Mouse (Mus musculus) limb, embryonic 12.5 days (tissue): ENCODE data around the gene Mpp3. TPM values are rescaled to one million over a fixed set of nuclear protein-coding genes. Genes with fewer than 3 reads are reported as not detected.

ENCODE experiments used
- ATAC-seq: fragments of 200-750 bp; cut with Nextera tagmentation; 2 replicates; pipeline ENCODE4 v1.8.0; 2017; ENCODE audit warnings: low read depth, moderate TSS enrichment; ENCODE audit not compliant: insufficient number of reproducible peaks, insufficient read depth, low FRiP score, low TSS enrichment
- H3K27ac ChIP-seq: fragments of 300-500 bp; sonication (generic); 2 replicates; pipeline ENCODE4 v1.5.1; 2016; ENCODE audit warnings: mild to moderate bottlenecking, moderate library complexity
- H3K27me3 ChIP-seq: fragments of 300-500 bp; sonication (generic); 2 replicates; pipeline ENCODE4 v1.6.1; 2016; ENCODE audit warnings: mild to moderate bottlenecking, moderate library complexity
- H3K36me3 ChIP-seq: fragments of 300-500 bp; sonication (generic); 2 replicates; pipeline ENCODE4 v1.6.1; 2016; ENCODE audit warnings: mild to moderate bottlenecking, moderate library complexity
- H3K4me1 ChIP-seq: fragments of 300-500 bp; sonication (generic); replicated peaks from 2 replicates; pipeline ENCODE4 v1.6.1; 2016
- H3K4me2 ChIP-seq: fragments of 300-500 bp; sonication (generic); 2 replicates; pipeline ENCODE4 v1.6.1; 2016; ENCODE audit warnings: mild to moderate bottlenecking, moderate library complexity
- H3K4me3 ChIP-seq: fragments of 300-500 bp; sonication (generic); replicated peaks from 2 replicates; pipeline ENCODE4 v1.5.1; 2016; ENCODE audit warnings: mild to moderate bottlenecking
- H3K9ac ChIP-seq: fragments of 300-500 bp; sonication (generic); replicated peaks from 2 replicates; pipeline ENCODE4 v1.6.1; 2016; ENCODE audit warnings: mild to moderate bottlenecking, moderate library complexity
- H3K9me3 ChIP-seq: fragments of 300-500 bp; sonication (generic); 2 replicates; pipeline ENCODE4 v1.6.1; 2016; ENCODE audit warnings: mild to moderate bottlenecking, moderate library complexity
- WGBS: fragments of 180-500 bp; shearing (Covaris S2); methylation state at CpG from one replicate; pipeline ENCODE4 v1.1.7; 2016; 5-methylcytosine and 5-hydroxymethylcytosine counted together
- polyA plus RNA-seq: library from polyadenylated mRNA; unstranded; fragments of >200 nt; fragmentation: Nextera tagmentation; extraction: Ambion mirVana; gene quantifications from 2 replicates; pipeline ENCODE4 v1.2.1, GENCODE M21; 2016

Gene Mpp3
- polyA plus RNA-seq, 1 experiment from 2014 or later = 16.3 TPM

DNA sequence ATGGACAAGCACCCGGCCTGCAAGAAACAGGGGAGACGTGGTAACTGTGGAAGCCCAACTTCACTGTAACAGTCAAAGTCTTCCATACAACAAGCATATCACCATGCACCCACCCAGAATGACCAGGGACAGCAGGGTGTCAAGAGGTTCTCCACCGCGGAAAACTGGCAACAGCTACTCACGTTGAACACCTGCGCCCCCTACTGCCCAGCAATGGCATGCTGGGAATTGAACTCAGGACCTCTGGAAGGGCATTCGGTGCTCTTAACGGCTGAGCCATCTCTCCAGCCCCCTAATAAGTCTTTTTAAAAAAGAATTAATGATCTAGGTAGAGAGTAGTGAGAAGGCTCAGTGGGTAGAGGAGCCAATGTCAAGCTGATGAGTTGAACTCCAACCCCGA, 53.3 kb downstream of the Mpp3 start:
- Histone ChIP-seq H3K36me3 (no peaks in the 10 kb centered on the region), H3K9me3 (no peaks in the 10 kb centered on the region), H3K4me2 (no peak overlapping the region), H3K4me3 (no peak overlapping the region), H3K27ac (no peak overlapping the region), H3K4me1 (peaks cover 17% of the 10 kb centered on the region), H3K9ac (no peak overlapping the region), H3K27me3 (0 out of 2 replicates have a peak, but pooled peaks cover 6% of the 10 kb centered on the region)
- 49% methylated on average over 9 of the region's 9 CpGs for WGBS
- no peak for ATAC-seq

DNA sequence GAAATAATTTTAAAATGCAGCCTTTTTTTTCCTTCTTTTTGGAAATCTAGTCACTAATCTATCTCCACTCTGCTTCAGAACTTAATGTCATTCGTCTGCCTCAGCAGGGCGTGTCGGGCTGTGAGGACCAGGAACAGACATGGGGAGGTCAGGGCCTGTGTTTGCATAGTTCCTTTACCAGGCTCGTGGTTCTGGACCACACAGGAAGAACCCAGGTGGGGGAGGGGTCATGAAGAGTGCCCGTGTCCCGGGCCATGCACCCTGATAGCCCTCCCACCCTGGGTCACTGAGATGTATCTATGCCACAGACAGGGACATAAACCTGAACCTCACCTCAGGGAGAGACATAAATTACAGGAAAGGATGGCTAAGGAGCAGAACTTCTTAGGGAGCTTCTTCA, 54.1 kb downstream of the Mpp3 start:
- no peak overlapping the region for H3K27ac ChIP-seq
- no peaks in the 10 kb centered on the region for H3K9me3 ChIP-seq
- H3K4me2 ChIP-seq = no peak overlapping the region
- 0 out of 2 replicates have a peak, but pooled peaks cover 6% of the 10 kb centered on the region for H3K27me3 ChIP-seq
- 30% methylated on average over 6 of the region's 6 CpGs for whole genome bisulfite sequencing
- H3K36me3 ChIP-seq = no peaks in the 10 kb centered on the region
- no peak overlapping the region for H3K9ac ChIP-seq
- no peak overlapping the region for H3K4me3 ChIP-seq
- ATAC-seq = no peak
- H3K4me1 ChIP-seq = peaks cover 17% of the 10 kb centered on the region

DNA sequence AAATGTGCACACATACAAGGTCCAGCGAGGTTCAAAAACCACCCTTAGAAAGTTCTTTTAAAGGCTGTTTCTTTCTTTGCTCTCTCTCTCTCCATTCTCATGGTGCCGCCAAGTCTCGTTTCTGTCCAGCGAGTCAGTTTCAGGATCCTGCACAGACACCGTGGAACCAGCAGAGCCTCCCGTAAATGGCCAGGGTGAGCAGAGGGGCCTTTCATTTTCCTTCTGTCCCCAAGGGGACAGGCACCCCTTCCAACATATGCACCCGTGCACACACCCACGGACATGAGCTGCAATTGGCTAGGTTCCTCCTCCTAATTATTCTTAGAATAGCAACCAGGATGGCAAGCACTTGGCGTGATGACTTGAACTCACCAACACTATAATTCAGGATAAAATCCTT, 54.8 kb downstream of the Mpp3 start:
- no peak for ATAC-seq
- Histone ChIP-seq H3K9ac (no peak overlapping the region), H3K4me1 (peaks cover 20% of the 10 kb centered on the region), H3K4me2 (peak overlapping the region; percentile 39), H3K27me3 (peaks cover 5% of the 10 kb centered on the region), H3K9me3 (no peaks in the 10 kb centered on the region), H3K36me3 (no peaks in the 10 kb centered on the region), H3K4me3 (no peak overlapping the region), H3K27ac (no peak overlapping the region)
- 45% methylated on average over 9 of the region's 9 CpGs for WGBS

DNA sequence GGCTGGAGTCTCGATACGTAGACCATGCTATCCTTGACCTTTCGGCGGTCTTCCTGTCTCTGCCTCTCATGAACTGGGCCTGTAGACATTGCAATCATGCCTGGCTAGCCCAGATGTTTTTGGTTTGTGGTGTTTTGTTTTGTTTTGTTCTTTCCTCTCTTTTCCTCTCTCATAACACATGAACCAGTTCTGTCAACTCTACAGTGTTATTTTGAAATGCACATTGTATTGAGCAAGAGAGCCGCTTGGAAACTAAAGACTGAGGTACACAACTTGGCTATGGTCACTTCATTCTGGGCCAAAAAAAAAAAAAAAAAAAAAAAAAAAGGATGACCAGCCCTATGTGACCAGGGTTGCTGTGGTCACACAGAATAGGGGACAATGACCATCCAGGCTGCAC, 55.6 kb downstream of the Mpp3 start:
- H3K4me3 ChIP-seq = no peak overlapping the region
- H3K27me3 ChIP-seq = peaks cover 13% of the 10 kb centered on the region
- no peak overlapping the region for H3K9ac ChIP-seq
- no peak overlapping the region; the same call in 1 of the 2 replicates for H3K27ac ChIP-seq
- H3K4me1 ChIP-seq = peaks cover 23% of the 10 kb centered on the region
- WGBS = 77% methylated on average over 5 of the region's 5 CpGs
- H3K9me3 ChIP-seq = no peaks in the 10 kb centered on the region
- no peak for ATAC-seq
- no peaks in the 10 kb centered on the region for H3K36me3 ChIP-seq
- H3K4me2 ChIP-seq = 0 out of 2 replicates have a peak overlapping the region, but pooled peaks have one; percentile 39

DNA sequence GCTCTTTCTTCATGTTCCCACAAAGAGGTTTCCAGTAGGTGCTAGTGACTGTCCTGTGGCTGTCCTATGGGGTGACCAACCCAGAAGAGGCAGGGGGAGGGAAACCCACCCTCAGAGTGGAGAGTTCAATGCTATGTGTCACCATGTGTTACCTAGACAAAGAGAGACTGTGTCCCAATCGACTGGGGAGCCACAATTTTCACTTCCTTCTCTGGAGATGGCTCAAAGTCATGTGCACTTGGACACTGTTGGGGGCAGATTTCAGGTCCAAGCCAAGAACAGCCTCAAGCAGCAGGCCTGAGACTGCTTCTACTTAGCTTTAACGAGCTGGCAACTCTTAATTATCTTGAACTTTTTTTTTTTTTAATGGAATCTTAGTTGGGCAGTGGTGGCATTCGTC, 56.2 kb downstream of the Mpp3 start:
- Histone ChIP-seq H3K27ac (no peak overlapping the region), H3K9me3 (no peaks in the 10 kb centered on the region), H3K27me3 (peaks cover 19% of the 10 kb centered on the region), H3K4me3 (no peak overlapping the region), H3K36me3 (no peaks in the 10 kb centered on the region), H3K4me1 (peaks cover 28% of the 10 kb centered on the region), H3K4me2 (no peak overlapping the region), H3K9ac (no peak overlapping the region)
- ATAC-seq = no peak
- 63% methylated on average over 3 of the region's 3 CpGs for WGBS

DNA sequence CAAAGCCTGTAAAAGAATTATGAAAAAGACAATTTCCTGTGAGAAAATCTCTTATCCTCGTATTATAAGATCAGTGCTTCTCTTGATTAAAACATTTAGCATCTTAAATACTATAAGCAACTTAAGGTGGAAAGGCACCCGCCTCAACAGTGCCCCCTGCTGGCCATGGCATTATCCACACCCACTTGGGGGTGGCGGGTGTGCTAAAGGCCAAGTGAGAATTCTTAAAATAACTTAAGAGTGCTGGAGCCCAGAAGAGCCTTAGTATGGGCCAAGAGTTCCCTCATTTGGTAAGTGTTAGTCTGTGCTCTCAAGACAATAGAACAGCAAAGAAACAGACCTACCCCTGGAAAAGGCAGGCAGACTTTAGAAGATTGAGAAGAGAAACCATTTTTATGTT, 56.9 kb downstream of the Mpp3 start:
- ATAC-seq = no peak
- no peaks in the 10 kb centered on the region for H3K9me3 ChIP-seq
- 47% methylated on average over 3 of the region's 3 CpGs for WGBS
- H3K4me2 ChIP-seq = no peak overlapping the region
- H3K27me3 ChIP-seq = peaks cover 26% of the 10 kb centered on the region
- no peak overlapping the region for H3K9ac ChIP-seq
- H3K27ac ChIP-seq = no peak overlapping the region
- H3K4me1 ChIP-seq = peaks cover 35% of the 10 kb centered on the region
- no peak overlapping the region for H3K4me3 ChIP-seq
- H3K36me3 ChIP-seq = no peaks in the 10 kb centered on the region

DNA sequence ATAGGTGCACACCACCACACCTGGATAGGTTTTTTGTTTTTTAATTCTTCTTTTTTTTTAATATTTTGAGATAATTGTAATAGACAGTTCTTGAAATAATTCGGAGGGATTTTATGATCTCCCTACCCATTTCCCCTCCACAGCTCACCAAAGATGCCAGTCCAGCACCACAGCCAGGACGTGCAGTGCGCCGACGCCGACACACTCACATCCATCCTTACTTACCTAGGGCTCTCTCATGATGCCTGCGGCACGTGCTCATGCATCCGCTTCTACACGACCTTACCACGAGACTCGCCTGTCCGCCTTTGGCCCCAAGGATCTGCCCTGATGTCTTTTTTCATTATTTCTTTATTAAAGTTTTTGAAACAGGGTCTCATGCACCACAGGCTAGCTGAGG, 58.4 kb downstream of the Mpp3 start:
- H3K9ac ChIP-seq = no peak overlapping the region
- H3K4me1 ChIP-seq = peaks cover 44% of the 10 kb centered on the region
- 85% methylated on average over 13 of the region's 13 CpGs for WGBS
- no peak overlapping the region for H3K27ac ChIP-seq
- peaks cover 42% of the 10 kb centered on the region for H3K27me3 ChIP-seq
- no peak overlapping the region for H3K4me3 ChIP-seq
- H3K36me3 ChIP-seq = no peaks in the 10 kb centered on the region
- ATAC-seq = no peak
- H3K4me2 ChIP-seq = no peak overlapping the region
- H3K9me3 ChIP-seq = no peaks in the 10 kb centered on the region

DNA sequence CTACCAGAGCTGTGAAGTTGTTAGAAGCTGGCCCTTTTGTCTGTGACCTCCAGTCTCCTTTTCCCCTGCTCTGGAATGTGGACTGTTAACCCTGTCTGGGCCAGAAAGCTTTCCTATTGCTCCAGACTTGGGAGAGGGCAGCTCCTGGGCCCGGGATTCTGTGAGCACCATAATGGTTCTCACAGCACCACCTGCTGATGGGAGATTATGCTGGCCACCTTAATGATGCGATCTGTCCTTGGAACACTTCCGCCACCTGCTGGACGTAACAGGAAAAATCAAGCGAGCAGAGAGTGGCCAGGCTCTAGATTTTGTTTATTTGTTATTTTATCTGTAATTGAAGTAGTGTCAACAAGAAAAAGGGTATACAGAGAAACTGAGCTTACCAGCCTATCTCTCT, 59.5 kb downstream of the Mpp3 start:
- under 1% methylated on average over 5 of the region's 5 CpGs for WGBS
- Histone ChIP-seq H3K27ac (no peak overlapping the region), H3K9ac (no peak overlapping the region), H3K4me2 (no peak overlapping the region), H3K36me3 (no peaks in the 10 kb centered on the region), H3K27me3 (peaks cover 52% of the 10 kb centered on the region), H3K9me3 (no peaks in the 10 kb centered on the region), H3K4me1 (peaks cover 47% of the 10 kb centered on the region), H3K4me3 (no peak overlapping the region)
- peak; percentile 37; the same call in 1 of the 2 replicates for ATAC-seq

DNA sequence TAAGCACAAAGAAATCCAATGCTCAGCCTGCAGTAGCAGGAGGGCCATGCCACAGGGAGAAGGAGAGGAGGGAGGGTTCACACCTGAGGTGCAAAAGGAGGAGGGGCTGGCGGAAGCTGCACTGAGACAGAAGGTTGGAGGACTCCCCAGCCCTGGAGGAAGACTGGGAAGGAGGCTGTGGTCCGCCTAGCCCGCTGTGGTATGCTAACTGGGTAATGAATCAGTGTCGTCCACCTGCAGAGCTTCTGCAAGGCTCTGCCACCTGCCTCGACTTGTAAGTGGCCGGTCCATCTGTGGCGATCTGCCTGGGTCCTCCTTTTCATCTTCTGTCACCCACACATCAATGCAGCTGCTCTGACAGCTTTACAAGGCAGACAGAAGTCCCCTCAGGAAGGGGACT, 60.0 kb downstream of the Mpp3 start:
- Histone ChIP-seq H3K27me3 (peaks cover 57% of the 10 kb centered on the region), H3K4me2 (no peak overlapping the region), H3K9ac (no peak overlapping the region), H3K36me3 (no peaks in the 10 kb centered on the region), H3K4me3 (no peak overlapping the region), H3K4me1 (peaks cover 47% of the 10 kb centered on the region), H3K9me3 (no peaks in the 10 kb centered on the region), H3K27ac (no peak overlapping the region)
- WGBS = 2% methylated on average over 7 of the region's 7 CpGs
- ATAC-seq = no peak; the same call in 1 of the 2 replicates

DNA sequence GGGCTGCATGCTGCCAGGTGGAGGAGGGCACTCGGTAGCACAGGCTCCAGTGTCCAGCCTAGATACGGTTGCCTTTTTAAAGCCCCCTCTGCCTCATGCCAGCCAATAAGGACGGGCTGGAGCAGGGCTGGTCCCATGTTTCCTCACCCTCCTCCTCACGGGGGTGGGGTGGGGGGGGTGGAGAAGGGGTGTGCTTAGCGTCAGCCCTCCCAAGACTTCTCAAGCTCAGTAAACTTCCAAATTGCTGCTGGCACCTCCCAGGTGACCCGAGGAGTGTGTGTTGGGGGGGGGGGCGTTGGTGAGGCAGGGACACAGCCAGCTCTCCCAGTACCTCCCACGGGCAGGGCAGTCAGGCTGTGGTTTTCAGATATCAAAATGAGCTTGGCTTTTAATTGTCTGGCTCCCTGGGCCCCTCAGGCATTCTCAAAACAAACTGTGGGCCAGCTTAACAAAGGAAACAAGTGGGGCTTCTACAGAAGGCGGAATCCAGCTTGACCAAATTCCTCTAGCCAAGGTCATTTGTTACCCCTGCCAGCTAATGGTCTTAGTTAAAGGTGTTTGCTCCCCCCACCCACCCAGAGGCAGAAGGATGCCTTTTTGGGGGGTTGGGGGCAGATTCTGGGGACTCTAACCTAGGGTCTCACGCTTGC, 61.2 kb downstream of the Mpp3 start, which contains the start of gene Sost:
Gene Sost (minus strand): TSS at position 51 of the 650 bp plus-strand sequence.
- Histone ChIP-seq H3K9ac (no peak within 1 kb of the TSS), H3K27ac (no peak within 1 kb of the TSS), H3K27me3 (peaks cover 69% of the 10 kb centered on the region), H3K9me3 (no peaks in the 10 kb centered on the region), H3K4me1 (peaks cover 53% of the 10 kb centered on the region), H3K4me3 (peak within 1 kb of the TSS; percentile 6; the same call in 1 of the 2 replicates), H3K36me3 (no peaks in the 10 kb centered on the region), H3K4me2 (peak within 1 kb of the TSS; percentile 13; the same call in 1 of the 2 replicates)
- ATAC-seq = no peak
- WGBS = 18% methylated on average over 10 of the region's 10 CpGs

DNA sequence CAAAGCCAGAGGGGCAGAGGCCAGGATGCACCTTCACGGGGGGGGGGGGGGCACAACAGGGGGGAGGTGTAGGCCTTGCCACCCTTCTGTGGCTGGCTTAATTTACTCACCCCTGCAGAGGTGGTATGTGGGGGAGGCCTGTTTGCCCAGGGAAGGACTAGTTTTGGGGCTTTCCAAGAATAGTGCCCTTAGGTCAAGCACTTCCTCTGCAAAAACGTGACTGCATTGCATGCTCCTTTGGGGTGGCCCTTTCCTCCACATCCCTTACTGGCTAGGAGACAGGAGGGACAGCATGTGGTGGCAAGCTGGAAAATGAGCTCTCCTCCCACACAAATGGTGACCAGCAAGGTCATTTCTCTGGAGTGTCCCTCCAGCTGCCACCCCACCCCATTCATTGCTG, 62.7 kb downstream of the Mpp3 start:
- Histone ChIP-seq H3K4me2 (peak overlapping the region; percentile 95; the same call in 1 of the 2 replicates), H3K27me3 (peaks cover 84% of the 10 kb centered on the region), H3K9me3 (no peaks in the 10 kb centered on the region), H3K36me3 (no peaks in the 10 kb centered on the region), H3K9ac (no peak overlapping the region), H3K27ac (no peak overlapping the region), H3K4me1 (peaks cover 55% of the 10 kb centered on the region), H3K4me3 (peak overlapping the region; percentile 6; the same call in 1 of the 2 replicates)
- 19% methylated on average over 2 of the region's 2 CpGs for WGBS
- ATAC-seq = no peak

DNA sequence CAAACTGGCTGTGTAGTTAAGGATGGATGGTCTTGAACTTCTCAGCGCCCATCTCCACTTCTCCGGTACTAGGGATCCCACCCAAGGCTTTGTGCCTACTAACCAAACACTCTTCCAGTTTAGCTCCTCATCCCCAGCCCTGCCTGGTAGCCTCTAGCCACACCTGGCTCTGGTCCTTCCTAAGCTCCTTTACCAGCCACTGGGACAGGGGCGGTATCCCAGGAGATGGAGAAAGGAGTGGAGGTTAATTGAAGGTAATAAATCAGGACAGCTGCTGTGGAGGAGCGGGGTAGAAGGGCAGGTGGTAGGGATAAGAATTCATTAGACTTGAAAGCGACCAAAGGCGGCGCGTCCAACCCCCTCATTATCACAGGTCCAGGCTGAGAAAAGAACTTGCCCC, 63.6 kb downstream of the Mpp3 start:
- Histone ChIP-seq H3K9ac (no peak overlapping the region), H3K4me3 (peak overlapping the region; percentile 56; the same call in 1 of the 2 replicates), H3K36me3 (no peaks in the 10 kb centered on the region), H3K27ac (no peak overlapping the region), H3K9me3 (no peaks in the 10 kb centered on the region), H3K27me3 (peaks cover 88% of the 10 kb centered on the region), H3K4me1 (peaks cover 55% of the 10 kb centered on the region), H3K4me2 (peak overlapping the region; percentile 95; the same call in 1 of the 2 replicates)
- WGBS = 1% methylated on average over 8 of the region's 8 CpGs
- ATAC-seq = no peak
